Mouse (Mus musculus) MEL (cell line): Measurements from ENCODE around the gene Npm3. TPM values are rescaled to one million over a fixed set of nuclear protein-coding genes. Genes with fewer than 3 reads are reported as not detected.

ENCODE experiments used
- DNase-seq: peaks from one replicate; pipeline ENCODE4 v3.0.0; 2011; ENCODE audit warnings: low read depth, low spot score
- H3K27ac ChIP-seq: 2 replicates; pipeline ENCODE4 v1.5.1; 2012; ENCODE audit warnings: low read depth, mild to moderate bottlenecking, control low read depth, low read length, moderate library complexity; ENCODE audit not compliant: control insufficient read depth
- H3K27me3 ChIP-seq, 2 experiments: fragments of 150-350 bp in 1 of 2; sonication (generic) in 1 of 2; 2 replicates each; pipeline ENCODE4 v1.6.1; 2012; ENCODE audit warnings: low read length in 2 of 2, mild to moderate bottlenecking in 2 of 2, improper control_type of control experiment in 1 of 2, moderate library complexity in 1 of 2; ENCODE audit not compliant: insufficient read depth in 2 of 2, control insufficient read depth in 1 of 2
- H3K36me3 ChIP-seq, 2 experiments: 2 replicates each; pipeline ENCODE4 v1.6.1; 2012 to 2014; ENCODE audit warnings: low read length in 2 of 2, improper control_type of control experiment in 1 of 2, inconsistent platforms in 1 of 2, mild to moderate bottlenecking in 1 of 2; ENCODE audit not compliant: insufficient read depth in 2 of 2, control insufficient read depth in 1 of 2
- H3K4me1 ChIP-seq, 2 experiments: fragments of 150-350 bp in 1 of 2; sonication (generic) in 1 of 2; 2 replicates each; pipeline ENCODE4 v1.6.1; 2012; ENCODE audit warnings: low read length in 2 of 2, improper control_type of control experiment in 1 of 2, mild to moderate bottlenecking in 1 of 2; ENCODE audit not compliant: insufficient read depth in 2 of 2, control insufficient read depth in 1 of 2
- H3K4me3 ChIP-seq, 2 experiments: fragments of 150-350 bp in 1 of 2; sonication (generic) in 1 of 2; 2 replicates each; pipeline ENCODE4 v1.5.1; 2012; ENCODE audit warnings: low read depth in 2 of 2, low read length in 2 of 2, mild to moderate bottlenecking in 2 of 2, moderate library complexity in 2 of 2, control low read depth in 1 of 2, improper control_type of control experiment in 1 of 2; ENCODE audit not compliant: control insufficient read depth in 1 of 2, insufficient read depth in 1 of 2
- H3K79me2 ChIP-seq: 2 replicates; pipeline ENCODE4 v1.6.1; 2012; ENCODE audit warnings: mild to moderate bottlenecking, low read length, moderate library complexity; ENCODE audit not compliant: control insufficient read depth, poor library complexity, insufficient read depth
- H3K9ac ChIP-seq: 2 replicates; pipeline ENCODE4 v1.6.1; 2012; ENCODE audit warnings: low read depth, mild to moderate bottlenecking, control low read depth, low read length, moderate library complexity; ENCODE audit not compliant: control insufficient read depth, poor library complexity, severe bottlenecking
- H3K9me3 ChIP-seq: fragments of 150-350 bp; sonication (generic); replicated peaks from 2 replicates; pipeline ENCODE4 v1.6.1; 2012; ENCODE audit warnings: mild to moderate bottlenecking, low read length, improper control_type of control experiment, moderate library complexity; ENCODE audit not compliant: insufficient read depth
- CHD1 ChIP-seq: IDR thresholded peaks from 2 replicates; pipeline ENCODE4 v1.6.1; 2012; ENCODE audit warnings: low read depth, mild to moderate bottlenecking, inconsistent platforms, low read length, improper control_type of control experiment
- CHD2 ChIP-seq: IDR thresholded peaks from 2 replicates; pipeline ENCODE4 v1.6.1; 2011; ENCODE audit warnings: low read length, improper control_type of control experiment
- CTCF ChIP-seq, 3 experiments: IDR thresholded peaks in 2 of 3; conservative IDR thresholded peaks in 1 of 3; 2 replicates each; pipeline ENCODE4 v1.5.1; 2011 to 2012; ENCODE audit warnings: low read length in 3 of 3, low read depth in 2 of 3, mild to moderate bottlenecking in 2 of 3, improper control_type of control experiment in 1 of 3, inconsistent platforms in 1 of 3, mixed read lengths in 1 of 3, moderate library complexity in 1 of 3; ENCODE audit not compliant: control insufficient read depth in 1 of 3, insufficient read depth in 1 of 3, poor library complexity in 1 of 3, severe bottlenecking in 1 of 3
- ELF1 ChIP-seq: IDR thresholded peaks from 2 replicates; pipeline ENCODE4 v1.6.1; 2014; ENCODE audit warnings: low read depth, mild to moderate bottlenecking, inconsistent platforms, low read length, improper control_type of control experiment, moderate library complexity
- GABPA ChIP-seq: IDR thresholded peaks from 2 replicates; pipeline ENCODE4 v1.6.1; 2012; ENCODE audit warnings: low read depth, mild to moderate bottlenecking, inconsistent platforms, low read length, improper control_type of control experiment, moderate library complexity
- GATA1 ChIP-seq: IDR thresholded peaks from 2 replicates; pipeline ENCODE4 v1.6.1; 2011; ENCODE audit warnings: low read depth, low read length, improper control_type of control experiment
- HCFC1 ChIP-seq: IDR thresholded peaks from 2 replicates; pipeline ENCODE4 v1.6.1; 2012; ENCODE audit warnings: low read depth, mild to moderate bottlenecking, inconsistent platforms, low read length, improper control_type of control experiment, moderate library complexity
- MAFK ChIP-seq: IDR thresholded peaks from 2 replicates; pipeline ENCODE4 v1.6.1; 2011; ENCODE audit warnings: low read depth, mild to moderate bottlenecking, low read length, improper control_type of control experiment, borderline replicate concordance
- MAX ChIP-seq: IDR thresholded peaks from 2 replicates; pipeline ENCODE4 v1.6.1; 2011; ENCODE audit warnings: low read length, improper control_type of control experiment
- MAZ ChIP-seq: IDR thresholded peaks from 2 replicates; pipeline ENCODE4 v1.6.1; 2012; ENCODE audit warnings: low read depth, mild to moderate bottlenecking, inconsistent platforms, low read length, improper control_type of control experiment
- MEF2A ChIP-seq: IDR thresholded peaks from 2 replicates; pipeline ENCODE4 v1.6.1; 2014; ENCODE audit warnings: low read depth, mild to moderate bottlenecking, inconsistent platforms, low read length, improper control_type of control experiment; ENCODE audit not compliant: poor library complexity, insufficient replicate concordance, severe bottlenecking; ENCODE audit errors: extremely low read depth
- MYB ChIP-seq: IDR thresholded peaks from 2 replicates; pipeline ENCODE4 v1.6.1; 2011; ENCODE audit warnings: mild to moderate bottlenecking, low read depth, low read length, improper control_type of control experiment
- MYC ChIP-seq: IDR thresholded peaks from 2 replicates; pipeline ENCODE4 v1.6.1; 2011; ENCODE audit warnings: low read depth, mild to moderate bottlenecking, low read length, improper control_type of control experiment, moderate library complexity
- NRF1 ChIP-seq: IDR thresholded peaks from 2 replicates; pipeline ENCODE4 v1.6.1; 2014; ENCODE audit warnings: low read depth, mild to moderate bottlenecking, inconsistent platforms, low read length, improper control_type of control experiment, moderate library complexity; ENCODE audit not compliant: poor library complexity, insufficient read depth, severe bottlenecking
- POLR2AphosphoS5 ChIP-seq: IDR thresholded peaks from 2 replicates; pipeline ENCODE4 v1.6.1; 2012; ENCODE audit warnings: low read depth, borderline replicate concordance, mild to moderate bottlenecking, inconsistent platforms, low read length, moderate library complexity, mixed read lengths
- RAD21 ChIP-seq: IDR thresholded peaks from 2 replicates; pipeline ENCODE4 v1.6.1; 2011; ENCODE audit warnings: mild to moderate bottlenecking, low read depth, low read length, improper control_type of control experiment
- SIN3A ChIP-seq: IDR thresholded peaks from 2 replicates; pipeline ENCODE4 v1.6.1; 2012; ENCODE audit warnings: low read length, improper control_type of control experiment, inconsistent platforms
- SMC3 ChIP-seq: IDR thresholded peaks from 2 replicates; pipeline ENCODE4 v1.6.1; 2011; ENCODE audit warnings: low read depth, low read length, improper control_type of control experiment
- TCF12 ChIP-seq: IDR thresholded peaks from 2 replicates; pipeline ENCODE4 v1.6.1; 2014; ENCODE audit warnings: low read depth, mild to moderate bottlenecking, inconsistent platforms, low read length, improper control_type of control experiment, moderate library complexity
- UBTF ChIP-seq: IDR thresholded peaks from 2 replicates; pipeline ENCODE4 v1.6.1; 2012; ENCODE audit warnings: low read depth, mild to moderate bottlenecking, inconsistent platforms, low read length, improper control_type of control experiment, moderate library complexity, borderline replicate concordance; ENCODE audit not compliant: insufficient read depth
- ZC3H11A ChIP-seq: IDR thresholded peaks from 2 replicates; pipeline ENCODE4 v1.6.1; 2012; ENCODE audit warnings: low read depth, mild to moderate bottlenecking, inconsistent platforms, low read length, improper control_type of control experiment
- ZMIZ1 ChIP-seq: IDR thresholded peaks from 2 replicates; pipeline ENCODE4 v1.6.1; 2012; ENCODE audit warnings: low read depth, mild to moderate bottlenecking, inconsistent platforms, low read length, improper control_type of control experiment, moderate library complexity
- polyA plus RNA-seq, 2 experiments: library from polyadenylated mRNA; stranded (reverse) in 1 of 2; unstranded in 1 of 2; fragments of >175 nt in 1 of 2; fragments of >200 nt in 1 of 2; gene quantifications; 2 replicates each; pipeline versions ENCODE4 v1.2.1 to v1.2.4; 2012; ENCODE audit warnings: low replicate concordance in 2 of 2, low read depth in 1 of 2; ENCODE audit not compliant: insufficient read length in 2 of 2, insufficient read depth in 1 of 2, missing spikeins in 1 of 2
- total RNA-seq: library from RNA; depleted of rRNA; stranded (reverse); fragments of 300-350 nt; gene quantifications from 2 replicates; pipeline ENCODE4 v1.2.3, GENCODE M21; 2012

Gene Npm3
- total and polyA plus RNA-seq, 3 experiments: 426 to 602 TPM; not detected in 1

GRCm38 (mm10) chr19:45740817-45741216 lies 8.6 kb downstream of the Npm3 start:
- TF ChIP-seq POLR2AphosphoS5 (no peak), CHD2 (no peak), CHD1 (no peak), MAFK (no peak), MYC (no peak), ZMIZ1 (no peak), GABPA (no peak), SMC3 (no peak), RAD21 (no peak), HCFC1 (no peak), SIN3A (no peak), ZC3H11A (no peak), ELF1 (no peak), MYB (no peak), MEF2A (no peak), NRF1 (no peak), MAX (no peak), UBTF (no peak), GATA1 (no peak)
- Histone ChIP-seq H3K27ac (no peak overlapping the region), H3K27me3 (peaks cover 0 to 2% of the 10 kb centered on the region in 2 experiments; a peak in 1 of 4 replicates), H3K79me2 (no peaks in the 10 kb centered on the region), H3K4me3 (no peak overlapping the region), H3K9ac (no peak overlapping the region), H3K9me3 (no peaks in the 10 kb centered on the region), H3K36me3 (no peaks in the 10 kb centered on the region), H3K4me1 (0 out of 4 replicates have a peak, but pooled peaks cover 0 to 6% of the 10 kb centered on the region in 2 experiments)
- no peak for DNase-seq

- Histone ChIP-seq H3K79me2 (no peaks in the 10 kb centered on the region), H3K36me3 (no peaks in the 10 kb centered on the region)
- TF ChIP-seq CHD2 (no peak), SMC3 (no peak), TCF12 (no peak), MAZ (no peak), CTCF (IDR thresholded peaks at IDR 0.05 in 2 of 3, conservative IDR thresholded peaks at IDR 0.05 in 1 of 3; ENCODE audit: control insufficient read depth in 1 of 3, insufficient read depth in 1 of 3, low read depth in 2 of 3, low read length in 3 of 3, poor library complexity in 1 of 3, severe bottlenecking in 1 of 3) (no peak)
- TF ChIP-seq, all 39 proteins: peak for 0
- Histone ChIP-seq H3K27me3 (peaks cover 0 to 2% of the 10 kb centered on the region in 2 experiments; a peak in 1 of 4 replicates), H3K9me3 (no peaks in the 10 kb centered on the region), H3K4me1 (0 out of 4 replicates have a peak, but pooled peaks cover 0 to 6% of the 10 kb centered on the region in 2 experiments), H3K9ac (no peak overlapping the region), H3K27ac (no peak overlapping the region), H3K4me3 (no peak overlapping the region)
- DNase-seq: no peak
Observed at GRCm38 (mm10) chr19:45740233-45740632, 9.2 kb downstream of the Npm3 start.
